Mouse (Mus musculus): Measurements from ENCODE around the gene Tmed8. TPM values are rescaled to one million over a fixed set of nuclear protein-coding genes. Genes with fewer than 3 reads are reported as not detected.

Gene Tmed8
- polyA plus RNA-seq, 1 experiment = 7.1 TPM

DNA sequence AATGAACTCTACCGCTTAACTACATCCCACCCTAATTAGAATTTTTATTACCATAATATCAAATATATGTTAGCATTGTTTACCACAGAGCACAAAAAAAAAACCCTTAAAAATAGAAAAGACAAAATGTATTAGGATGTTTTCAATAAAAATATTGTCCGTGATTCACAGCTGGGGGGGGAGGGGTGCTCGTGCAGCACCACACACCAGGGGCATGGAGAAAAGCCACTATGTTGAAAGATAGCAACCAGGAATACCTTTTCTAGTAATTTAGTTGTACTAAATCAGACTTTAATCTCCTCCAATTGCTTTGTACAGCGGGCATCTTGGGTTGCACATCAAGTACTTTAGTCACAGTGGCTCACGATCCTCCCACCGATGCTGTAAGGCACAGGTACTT is 1.5 kb downstream of the Tmed8 start:
- H3K27ac ChIP-seq (ENCODE audit: insufficient read depth, low read depth, low read length) = no peak overlapping the region
- no peak for DNase-seq
- no peaks in the 10 kb centered on the region for H3K27me3 ChIP-seq (replicated peaks; ENCODE audit: control insufficient read depth, insufficient read depth, low read length)
- WGBS = 55% methylated on average over 6 of the region's 6 CpGs
- H3K4me1 ChIP-seq (ENCODE audit: control insufficient read depth, insufficient read depth, low read length) = peaks cover 8% of the 10 kb centered on the region; the same call in 1 of the 2 replicates
- H3K4me3 ChIP-seq (ENCODE audit: insufficient read depth, low read depth, low read length) = peak overlapping the region; percentile 89; the same call in 1 of the 2 replicates
- TF ChIP-seq POLR2A (IDR thresholded peaks at IDR 0.05; ENCODE audit: low read depth, low read length) (no peak), CTCF (conservative IDR thresholded peaks at IDR 0.05; ENCODE audit: insufficient read depth, insufficient read length, low read depth, low read length) (no peak)
- no peaks in the 10 kb centered on the region for H3K36me3 ChIP-seq (ENCODE audit: control insufficient read depth, insufficient read depth, low read length)

DNA sequence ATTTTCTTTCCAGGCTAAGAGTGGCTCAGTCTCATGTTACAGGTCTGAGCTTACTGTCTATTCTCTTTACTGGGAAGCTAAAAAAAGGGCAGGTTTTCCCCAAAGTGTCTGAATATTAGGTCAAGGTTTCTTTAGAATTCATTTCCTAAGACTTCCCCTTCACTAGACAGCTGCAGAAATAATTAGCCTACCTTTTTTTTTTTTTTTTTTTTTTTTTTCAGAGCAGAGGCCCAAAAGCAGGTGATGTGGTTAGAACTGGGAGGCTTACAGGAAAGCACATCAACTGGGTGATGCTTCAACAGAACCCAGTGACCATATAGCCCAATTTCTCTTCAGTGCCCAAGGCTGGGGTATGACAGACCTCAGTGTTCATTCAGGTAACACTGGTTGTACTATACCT is 3.9 kb downstream of the Tmed8 start:
- TF ChIP-seq POLR2A (IDR thresholded peaks at IDR 0.05; ENCODE audit: low read depth, low read length) (no peak), CTCF (conservative IDR thresholded peaks at IDR 0.05; ENCODE audit: insufficient read depth, insufficient read length, low read depth, low read length) (no peak)
- Histone ChIP-seq H3K4me3 (ENCODE audit: insufficient read depth, low read depth, low read length) (no peak overlapping the region), H3K27me3 (replicated peaks; ENCODE audit: control insufficient read depth, insufficient read depth, low read length) (no peaks in the 10 kb centered on the region), H3K27ac (ENCODE audit: insufficient read depth, low read depth, low read length) (no peak overlapping the region), H3K4me1 (ENCODE audit: control insufficient read depth, insufficient read depth, low read length) (peaks cover 8% of the 10 kb centered on the region; the same call in 1 of the 2 replicates), H3K36me3 (ENCODE audit: control insufficient read depth, insufficient read depth, low read length) (no peaks in the 10 kb centered on the region)
- DNase-seq = no peak

DNA sequence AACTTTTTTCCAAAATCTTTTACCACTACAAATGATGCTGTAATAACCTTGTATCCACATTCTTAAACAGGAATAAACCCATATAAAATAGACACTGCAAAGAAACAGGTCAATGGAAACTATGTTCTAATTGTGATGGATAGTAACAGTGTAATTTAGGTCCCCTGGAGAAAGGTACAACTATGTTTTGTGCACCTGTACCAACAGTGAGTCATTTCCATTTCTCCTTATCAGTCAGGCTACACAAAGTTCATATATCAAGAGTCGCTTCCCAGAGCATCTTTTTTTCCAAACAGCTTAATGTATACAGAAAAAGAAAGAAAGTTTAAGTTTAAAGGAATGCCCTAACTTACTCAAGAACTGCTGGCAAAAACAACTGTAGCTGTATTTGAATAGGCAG is 5.2 kb downstream of the Tmed8 start:
- DNase-seq = no peak
- Histone ChIP-seq H3K27ac (ENCODE audit: insufficient read depth, low read depth, low read length) (no peak overlapping the region), H3K4me1 (ENCODE audit: control insufficient read depth, insufficient read depth, low read length) (peaks cover 8% of the 10 kb centered on the region; the same call in 1 of the 2 replicates), H3K4me3 (ENCODE audit: insufficient read depth, low read depth, low read length) (no peak overlapping the region), H3K36me3 (ENCODE audit: control insufficient read depth, insufficient read depth, low read length) (no peaks in the 10 kb centered on the region), H3K27me3 (replicated peaks; ENCODE audit: control insufficient read depth, insufficient read depth, low read length) (no peaks in the 10 kb centered on the region)
- WGBS = 79% methylated on average over 1 of the region's 1 CpGs
- TF ChIP-seq CTCF (conservative IDR thresholded peaks at IDR 0.05; ENCODE audit: insufficient read depth, insufficient read length, low read depth, low read length) = no peak
- no peak for TF ChIP-seq POLR2A (IDR thresholded peaks at IDR 0.05; ENCODE audit: low read depth, low read length)

DNA sequence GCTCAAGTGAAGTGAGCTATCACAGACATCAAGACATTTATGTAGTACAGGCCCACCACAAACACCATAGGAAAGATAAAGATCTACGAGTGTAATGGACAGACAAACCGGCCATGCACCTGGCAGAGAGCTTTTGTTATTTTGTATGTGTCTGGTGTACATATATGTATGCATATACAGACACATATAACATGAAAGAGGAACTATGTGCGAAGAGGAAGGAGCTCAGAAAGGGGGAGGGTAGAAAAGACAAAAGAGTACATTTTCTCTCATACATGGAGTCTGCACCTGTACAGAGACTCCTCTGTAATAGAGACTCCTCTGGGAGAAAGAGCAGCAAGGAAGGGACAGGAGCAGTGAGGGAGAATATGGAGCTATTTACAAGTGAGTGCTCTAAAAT is 7.2 kb downstream of the Tmed8 start:
- Histone ChIP-seq H3K36me3 (ENCODE audit: control insufficient read depth, insufficient read depth, low read length) (no peaks in the 10 kb centered on the region), H3K4me1 (ENCODE audit: control insufficient read depth, insufficient read depth, low read length) (no peaks in the 10 kb centered on the region), H3K27ac (ENCODE audit: insufficient read depth, low read depth, low read length) (no peak overlapping the region), H3K27me3 (replicated peaks; ENCODE audit: control insufficient read depth, insufficient read depth, low read length) (no peaks in the 10 kb centered on the region), H3K4me3 (ENCODE audit: insufficient read depth, low read depth, low read length) (no peak overlapping the region)
- 88% methylated on average over 3 of the region's 3 CpGs for WGBS
- no peak for DNase-seq
- TF ChIP-seq CTCF (conservative IDR thresholded peaks at IDR 0.05; ENCODE audit: insufficient read depth, insufficient read length, low read depth, low read length) (no peak), POLR2A (IDR thresholded peaks at IDR 0.05; ENCODE audit: low read depth, low read length) (no peak)

DNA sequence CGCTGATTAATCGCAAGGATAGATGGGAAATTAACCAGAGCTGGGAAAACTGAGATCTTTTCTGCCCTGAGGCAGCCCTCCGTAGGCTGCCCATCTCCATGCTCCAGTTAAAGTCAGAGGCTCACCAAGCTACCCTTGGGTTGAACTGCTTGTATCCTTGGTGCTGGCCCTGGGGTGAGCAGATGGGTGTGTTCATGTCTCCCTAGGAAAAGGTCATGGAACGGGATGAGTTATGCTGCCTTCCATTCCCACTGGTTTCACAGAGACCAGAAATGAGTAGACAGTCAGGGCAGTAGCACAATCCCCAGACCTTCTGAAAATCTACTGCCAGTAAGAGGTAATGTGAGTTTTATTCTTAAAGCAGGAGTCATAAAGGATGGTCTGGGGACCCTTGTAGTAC is 22.6 kb downstream of the Tmed8 start:
- 94% methylated on average over 4 of the region's 4 CpGs for WGBS

DNA sequence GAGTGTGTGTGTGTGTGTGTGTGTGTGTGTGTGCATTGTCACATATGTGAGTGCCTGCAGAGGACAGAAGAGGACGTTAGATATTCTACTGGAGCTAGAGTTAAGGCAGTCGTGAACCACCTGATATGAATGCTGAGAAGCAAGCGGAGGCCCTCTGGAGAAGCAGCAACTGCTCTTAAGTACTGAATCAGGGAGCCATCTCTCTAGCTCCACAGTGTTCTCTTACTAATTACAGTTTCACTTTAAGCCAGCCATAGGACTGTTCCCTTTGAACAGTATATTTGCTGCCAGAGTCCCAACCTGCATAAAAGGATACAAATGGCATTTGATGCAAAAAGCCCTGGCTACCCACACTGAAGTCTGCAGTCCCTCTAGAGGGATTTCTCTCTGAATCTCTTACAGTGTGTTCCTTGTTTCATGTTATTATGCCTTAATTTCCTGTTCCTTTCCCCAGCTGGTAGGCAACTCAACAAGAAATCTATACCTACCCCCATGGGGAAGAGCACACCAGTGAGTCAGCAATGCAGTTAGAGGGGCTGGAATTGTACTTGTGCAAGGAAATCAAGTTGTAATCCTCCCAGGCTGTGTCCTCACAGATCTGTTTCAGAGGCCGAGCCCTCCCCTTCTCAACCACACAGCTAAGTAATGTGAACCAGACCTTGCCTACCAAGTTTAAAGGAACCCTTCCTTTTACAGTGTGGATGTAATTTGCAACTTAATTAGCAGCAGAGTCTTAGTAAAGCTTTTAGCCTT is 24.9 kb downstream of the Tmed8 start:
- no peak for DNase-seq
- 80% methylated on average over 4 of the region's 4 CpGs for WGBS

More for the DNA sequence above, 22.6 kb downstream of the Tmed8 start:
- Histone ChIP-seq H3K36me3 (ENCODE audit: control insufficient read depth, insufficient read depth, low read length) (no peaks in the 10 kb centered on the region), H3K4me1 (ENCODE audit: control insufficient read depth, insufficient read depth, low read length) (no peaks in the 10 kb centered on the region), H3K4me3 (ENCODE audit: insufficient read depth, low read depth, low read length) (no peak overlapping the region), H3K27me3 (replicated peaks; ENCODE audit: control insufficient read depth, insufficient read depth, low read length) (no peaks in the 10 kb centered on the region), H3K27ac (ENCODE audit: insufficient read depth, low read depth, low read length) (no peak overlapping the region)
- no peak for DNase-seq
- TF ChIP-seq CTCF (conservative IDR thresholded peaks at IDR 0.05; ENCODE audit: insufficient read depth, insufficient read length, low read depth, low read length) = no peak

DNA sequence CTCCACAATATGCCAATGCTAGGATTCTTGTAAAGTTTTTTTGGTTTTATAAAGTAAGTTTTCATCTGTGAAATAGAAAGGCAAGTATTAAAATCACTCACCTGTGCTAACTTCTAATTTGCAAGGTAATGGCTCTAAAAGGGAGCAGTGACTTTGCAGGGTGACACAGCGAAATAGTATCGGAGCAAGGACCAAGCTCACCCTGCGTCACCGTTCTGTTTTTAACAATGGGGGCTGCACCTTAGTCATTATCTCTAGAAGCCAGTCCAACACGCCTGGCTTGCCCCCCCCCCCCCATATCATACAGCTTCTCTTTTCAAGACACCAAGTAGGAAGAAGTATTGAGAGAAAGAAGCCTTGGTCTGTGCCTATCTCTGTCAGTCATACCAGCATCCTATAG is 39.4 kb downstream of the Tmed8 start:
- DNase-seq = no peak
- Histone ChIP-seq H3K4me3 (ENCODE audit: insufficient read depth, low read depth, low read length) (no peak overlapping the region), H3K36me3 (ENCODE audit: control insufficient read depth, insufficient read depth, low read length) (no peaks in the 10 kb centered on the region; the same call in none of the 2 replicates), H3K4me1 (ENCODE audit: control insufficient read depth, insufficient read depth, low read length) (no peaks in the 10 kb centered on the region), H3K27ac (ENCODE audit: insufficient read depth, low read depth, low read length) (no peak overlapping the region), H3K27me3 (replicated peaks; ENCODE audit: control insufficient read depth, insufficient read depth, low read length) (no peaks in the 10 kb centered on the region)
- TF ChIP-seq POLR2A (IDR thresholded peaks at IDR 0.05; ENCODE audit: low read depth, low read length) (no peak), CTCF (conservative IDR thresholded peaks at IDR 0.05; ENCODE audit: insufficient read depth, insufficient read length, low read depth, low read length) (no peak)
- WGBS = 91% methylated on average over 5 of the region's 5 CpGs

More for the DNA sequence above, 24.9 kb downstream of the Tmed8 start:
- Histone ChIP-seq H3K27me3 (replicated peaks; ENCODE audit: control insufficient read depth, insufficient read depth, low read length) (no peaks in the 10 kb centered on the region), H3K4me1 (ENCODE audit: control insufficient read depth, insufficient read depth, low read length) (no peaks in the 10 kb centered on the region), H3K36me3 (ENCODE audit: control insufficient read depth, insufficient read depth, low read length) (no peaks in the 10 kb centered on the region), H3K27ac (ENCODE audit: insufficient read depth, low read depth, low read length) (no peak overlapping the region), H3K4me3 (ENCODE audit: insufficient read depth, low read depth, low read length) (no peak overlapping the region)
- TF ChIP-seq POLR2A (IDR thresholded peaks at IDR 0.05; ENCODE audit: low read depth, low read length) = no peak
- no peak for TF ChIP-seq CTCF (conservative IDR thresholded peaks at IDR 0.05; ENCODE audit: insufficient read depth, insufficient read length, low read depth, low read length)
